Mouse (Mus musculus) heart, adult 2 months (tissue): Measurements from ENCODE around the gene Gldc.

Source experiments
- CTCF ChIP-seq: fragments of 200-600 bp; IDR thresholded peaks from 2 replicates; pipeline ENCODE4 v1.8.1; 2022; ENCODE audit warnings: antibody characterized with exemption, mild to moderate bottlenecking, moderate library complexity
- EP300 ChIP-seq: fragments of 200-500 bp; IDR thresholded peaks from 2 replicates; pipeline ENCODE4 v1.6.1; 2011; ENCODE audit warnings: low read depth, low read length, control low read depth; ENCODE audit not compliant: insufficient read depth
- POLR2A ChIP-seq: fragments of 200-500 bp; IDR thresholded peaks from 2 replicates; pipeline ENCODE4 v1.6.1; 2011; ENCODE audit warnings: mild to moderate bottlenecking, low read depth, low read length, control low read depth; ENCODE audit not compliant: insufficient read depth

GRCm38 (mm10) chr19:30105045-30105842 is 70.0 kb downstream of the Gldc start:
- no peak for TF ChIP-seq EP300
- no peak for TF ChIP-seq POLR2A
- TF ChIP-seq CTCF: no peak
